Mouse (Mus musculus): ENCODE data around the gene Fam49a. TPM values are rescaled to one million over a fixed set of nuclear protein-coding genes. Genes with fewer than 3 reads are reported as not detected.

The Fam49a gene
- polyA plus RNA-seq, 1 experiment from 2014 or later = 15.0 TPM

- H3K9me3 ChIP-seq (ENCODE audit: control insufficient read depth, low read length) = no peaks in the 10 kb centered on the region
- H3K4me1 ChIP-seq (replicated peaks; ENCODE audit: control insufficient read depth, insufficient read depth, low read length) = peaks cover 33% of the 10 kb centered on the region
- H3K27ac ChIP-seq (ENCODE audit: low read depth) = no peak overlapping the region
- H3K9ac ChIP-seq (ENCODE audit: low read length) = no peak overlapping the region
- WGBS = 68% methylated on average over 9 of the region's 9 CpGs
- peak overlapping the region; percentile 97 for H3K4me2 ChIP-seq (ENCODE audit: low read length)
- H3K36me3 ChIP-seq (ENCODE audit: control insufficient read depth, insufficient read depth, low read length) = no peaks in the 10 kb centered on the region
- peak overlapping the region; percentile 61; the same call in 1 of the 2 replicates for H3K4me3 ChIP-seq (ENCODE audit: low read depth, low read length)
- ATAC-seq (replicated peaks; ENCODE audit: low FRiP score, low TSS enrichment, low read depth) (no peak; the same call in 1 of the 2 replicates), DNase-seq (ENCODE audit: low spot score) (no peak)
- no peaks in the 10 kb centered on the region for H3K27me3 ChIP-seq (replicated peaks; ENCODE audit: control insufficient read depth, insufficient read depth, low read length)
Observed at GRCm38 (mm10) chr12:12260979-12261960, 669 bp upstream of the Fam49a start.

DNA sequence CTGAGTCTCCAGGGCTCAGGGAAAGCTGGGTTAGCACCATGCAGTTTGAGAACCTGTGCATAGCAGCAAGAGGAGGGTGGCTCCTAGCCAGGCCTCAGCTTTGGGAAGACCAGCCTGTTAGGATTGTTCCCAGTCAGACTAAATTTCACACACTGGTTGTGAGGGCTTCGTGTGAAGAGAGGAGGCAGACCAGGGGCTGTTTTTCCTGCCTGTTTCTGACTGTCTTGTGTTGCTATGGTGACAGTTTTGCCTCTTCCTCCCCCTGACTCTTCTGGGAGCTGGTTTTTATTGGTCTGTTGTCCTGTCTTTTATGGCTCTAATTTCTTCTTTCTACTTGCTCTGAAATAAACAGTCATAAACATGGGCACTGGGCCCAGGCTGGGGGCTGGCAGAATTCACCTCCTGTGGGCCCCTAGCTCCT, 1.4 kb downstream of the Fam49a start:
- Histone ChIP-seq H3K4me3 (ENCODE audit: low read depth, low read length) (peak overlapping the region; percentile 61; the same call in 1 of the 2 replicates), H3K27me3 (replicated peaks; ENCODE audit: control insufficient read depth, insufficient read depth, low read length) (no peaks in the 10 kb centered on the region), H3K36me3 (ENCODE audit: control insufficient read depth, insufficient read depth, low read length) (no peaks in the 10 kb centered on the region), H3K27ac (ENCODE audit: low read depth) (no peak overlapping the region), H3K4me1 (replicated peaks; ENCODE audit: control insufficient read depth, insufficient read depth, low read length) (peaks cover 33% of the 10 kb centered on the region), H3K9me3 (ENCODE audit: control insufficient read depth, low read length) (no peaks in the 10 kb centered on the region), H3K4me2 (ENCODE audit: low read length) (peak overlapping the region; percentile 97), H3K9ac (ENCODE audit: low read length) (no peak overlapping the region)
- WGBS = 5% methylated on average over 1 of the region's 1 CpGs
- ATAC-seq (replicated peaks; ENCODE audit: low FRiP score, low TSS enrichment, low read depth) (0 out of 2 replicates have a peak, but pooled peaks have one; percentile 12), DNase-seq (ENCODE audit: low spot score) (peak; percentile 57)

- Histone ChIP-seq H3K4me3 (ENCODE audit: low read depth, low read length) (0 out of 2 replicates have a peak overlapping the region, but pooled peaks have one; percentile 61), H3K4me2 (ENCODE audit: low read length) (peak overlapping the region; percentile 97), H3K4me1 (replicated peaks; ENCODE audit: control insufficient read depth, insufficient read depth, low read length) (peaks cover 33% of the 10 kb centered on the region), H3K27me3 (replicated peaks; ENCODE audit: control insufficient read depth, insufficient read depth, low read length) (no peaks in the 10 kb centered on the region), H3K9ac (ENCODE audit: low read length) (no peak overlapping the region), H3K27ac (ENCODE audit: low read depth) (no peak overlapping the region), H3K36me3 (ENCODE audit: control insufficient read depth, insufficient read depth, low read length) (no peaks in the 10 kb centered on the region), H3K9me3 (ENCODE audit: control insufficient read depth, low read length) (no peaks in the 10 kb centered on the region)
- no peak for ATAC-seq (replicated peaks; ENCODE audit: low FRiP score, low TSS enrichment, low read depth)
- peak; percentile 52 for DNase-seq (ENCODE audit: low spot score)
- 66% methylated on average over 5 of the region's 5 CpGs for WGBS
Observed at GRCm38 (mm10) chr12:12264151-12264550, 2.2 kb downstream of the Fam49a start.

DNA sequence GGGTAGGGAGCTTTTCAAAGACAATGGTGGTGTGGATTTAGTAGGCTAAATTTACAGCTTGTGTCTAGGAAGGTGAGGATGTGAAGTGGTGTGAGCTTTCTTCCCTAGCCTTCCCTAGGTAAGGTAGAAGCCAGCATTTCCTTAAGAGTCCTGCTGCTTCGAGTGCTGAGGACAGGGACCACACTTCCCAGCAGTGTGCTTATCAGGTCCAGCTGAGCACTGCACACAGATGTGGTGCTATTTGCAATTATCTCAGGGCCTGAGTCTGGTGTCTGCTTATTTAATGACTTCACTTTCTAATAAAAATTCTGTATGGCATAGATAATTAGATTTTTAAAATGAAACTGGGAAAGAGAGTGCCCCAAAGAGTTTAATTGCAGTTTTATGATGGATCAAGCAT, 4.6 kb downstream of the Fam49a start:
- WGBS = 52% methylated on average over 1 of the region's 1 CpGs
- Histone ChIP-seq H3K9me3 (ENCODE audit: control insufficient read depth, low read length) (no peaks in the 10 kb centered on the region), H3K4me1 (replicated peaks; ENCODE audit: control insufficient read depth, insufficient read depth, low read length) (peaks cover 31% of the 10 kb centered on the region), H3K9ac (ENCODE audit: low read length) (no peak overlapping the region), H3K4me2 (ENCODE audit: low read length) (no peak overlapping the region), H3K36me3 (ENCODE audit: control insufficient read depth, insufficient read depth, low read length) (no peaks in the 10 kb centered on the region), H3K27ac (ENCODE audit: low read depth) (no peak overlapping the region), H3K27me3 (replicated peaks; ENCODE audit: control insufficient read depth, insufficient read depth, low read length) (no peaks in the 10 kb centered on the region), H3K4me3 (ENCODE audit: low read depth, low read length) (no peak overlapping the region)
- DNase-seq (ENCODE audit: low spot score) (no peak), ATAC-seq (replicated peaks; ENCODE audit: low FRiP score, low TSS enrichment, low read depth) (no peak)

GRCm38 (mm10) chr12:12270495-12270894, 8.6 kb downstream of the Fam49a start:
- no peaks in the 10 kb centered on the region for H3K9me3 ChIP-seq (ENCODE audit: control insufficient read depth, low read length)
- H3K27me3 ChIP-seq (replicated peaks; ENCODE audit: control insufficient read depth, insufficient read depth, low read length) = no peaks in the 10 kb centered on the region
- no peak overlapping the region for H3K9ac ChIP-seq (ENCODE audit: low read length)
- no peak overlapping the region for H3K4me3 ChIP-seq (ENCODE audit: low read depth, low read length)
- 88% methylated on average over 3 of the region's 3 CpGs for WGBS
- H3K4me2 ChIP-seq (ENCODE audit: low read length) = no peak overlapping the region
- peaks cover 1% of the 10 kb centered on the region for H3K4me1 ChIP-seq (replicated peaks; ENCODE audit: control insufficient read depth, insufficient read depth, low read length)
- H3K27ac ChIP-seq (ENCODE audit: low read depth) = no peak overlapping the region
- ATAC-seq (replicated peaks; ENCODE audit: low FRiP score, low TSS enrichment, low read depth) (no peak), DNase-seq (ENCODE audit: low spot score) (no peak)
- no peaks in the 10 kb centered on the region for H3K36me3 ChIP-seq (ENCODE audit: control insufficient read depth, insufficient read depth, low read length)

GRCm38 (mm10) chr12:12274115-12274514, 12.2 kb downstream of the Fam49a start:
- Histone ChIP-seq H3K9me3 (ENCODE audit: control insufficient read depth, low read length) (no peaks in the 10 kb centered on the region), H3K27ac (ENCODE audit: low read depth) (no peak overlapping the region), H3K4me3 (ENCODE audit: low read depth, low read length) (no peak overlapping the region), H3K4me1 (replicated peaks; ENCODE audit: control insufficient read depth, insufficient read depth, low read length) (no peaks in the 10 kb centered on the region), H3K9ac (ENCODE audit: low read length) (no peak overlapping the region), H3K36me3 (ENCODE audit: control insufficient read depth, insufficient read depth, low read length) (no peaks in the 10 kb centered on the region), H3K4me2 (ENCODE audit: low read length) (no peak overlapping the region), H3K27me3 (replicated peaks; ENCODE audit: control insufficient read depth, insufficient read depth, low read length) (no peaks in the 10 kb centered on the region)
- ATAC-seq (replicated peaks; ENCODE audit: low FRiP score, low TSS enrichment, low read depth) (no peak), DNase-seq (ENCODE audit: low spot score) (no peak)
- WGBS = 16% methylated on average over 6 of the region's 6 CpGs

- Histone ChIP-seq H3K27ac (ENCODE audit: low read depth) (no peak overlapping the region), H3K4me1 (replicated peaks; ENCODE audit: control insufficient read depth, insufficient read depth, low read length) (no peaks in the 10 kb centered on the region), H3K36me3 (ENCODE audit: control insufficient read depth, insufficient read depth, low read length) (no peaks in the 10 kb centered on the region), H3K9me3 (ENCODE audit: control insufficient read depth, low read length) (no peaks in the 10 kb centered on the region), H3K4me2 (ENCODE audit: low read length) (no peak overlapping the region), H3K27me3 (replicated peaks; ENCODE audit: control insufficient read depth, insufficient read depth, low read length) (no peaks in the 10 kb centered on the region), H3K9ac (ENCODE audit: low read length) (no peak overlapping the region), H3K4me3 (ENCODE audit: low read depth, low read length) (no peak overlapping the region)
- DNase-seq (ENCODE audit: low spot score) (no peak), ATAC-seq (replicated peaks; ENCODE audit: low FRiP score, low TSS enrichment, low read depth) (no peak)
- WGBS = 83% methylated on average over 4 of the region's 4 CpGs
Observed at GRCm38 (mm10) chr12:12275124-12275779, 13.3 kb downstream of the Fam49a start.

- Histone ChIP-seq H3K4me3 (ENCODE audit: low read depth, low read length) (no peak overlapping the region), H3K9ac (ENCODE audit: low read length) (no peak overlapping the region), H3K4me2 (ENCODE audit: low read length) (no peak overlapping the region), H3K4me1 (replicated peaks; ENCODE audit: control insufficient read depth, insufficient read depth, low read length) (no peaks in the 10 kb centered on the region), H3K36me3 (ENCODE audit: control insufficient read depth, insufficient read depth, low read length) (no peaks in the 10 kb centered on the region), H3K9me3 (ENCODE audit: control insufficient read depth, low read length) (no peaks in the 10 kb centered on the region), H3K27me3 (replicated peaks; ENCODE audit: control insufficient read depth, insufficient read depth, low read length) (no peaks in the 10 kb centered on the region), H3K27ac (ENCODE audit: low read depth) (no peak overlapping the region)
- 85% methylated on average over 4 of the region's 4 CpGs for WGBS
- no peak for DNase-seq (ENCODE audit: low spot score)
- no peak for ATAC-seq (replicated peaks; ENCODE audit: low FRiP score, low TSS enrichment, low read depth)
Observed at GRCm38 (mm10) chr12:12277741-12278463, 16.0 kb downstream of the Fam49a start.
